Mouse (Mus musculus): Measurements from ENCODE around the gene Haghl.
"Not testable (repeated sequence)": the region's sequence is repeated elsewhere in the genome, so short reads cannot be mapped to it uniquely, and the experiment has no call there.

Gene Haghl

DNA sequence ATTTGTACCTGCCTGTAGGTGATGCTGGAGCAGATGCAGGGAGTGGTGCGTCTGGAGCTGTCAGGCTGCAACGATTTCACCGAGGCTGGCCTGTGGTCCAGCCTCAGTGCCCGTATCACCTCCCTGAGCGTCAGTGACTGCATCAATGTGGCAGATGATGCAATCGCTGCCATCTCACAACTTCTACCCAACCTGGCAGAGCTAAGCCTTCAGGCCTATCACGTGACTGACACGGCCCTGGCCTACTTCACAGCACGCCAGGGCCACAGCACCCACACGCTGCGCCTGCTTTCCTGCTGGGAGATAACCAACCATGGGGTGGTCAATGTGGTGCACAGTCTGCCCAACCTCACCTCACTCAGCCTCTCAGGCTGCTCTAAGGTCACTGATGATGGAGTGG is 32.2 kb upstream of the Haghl start:
- DNase-seq, result no peak

DNA sequence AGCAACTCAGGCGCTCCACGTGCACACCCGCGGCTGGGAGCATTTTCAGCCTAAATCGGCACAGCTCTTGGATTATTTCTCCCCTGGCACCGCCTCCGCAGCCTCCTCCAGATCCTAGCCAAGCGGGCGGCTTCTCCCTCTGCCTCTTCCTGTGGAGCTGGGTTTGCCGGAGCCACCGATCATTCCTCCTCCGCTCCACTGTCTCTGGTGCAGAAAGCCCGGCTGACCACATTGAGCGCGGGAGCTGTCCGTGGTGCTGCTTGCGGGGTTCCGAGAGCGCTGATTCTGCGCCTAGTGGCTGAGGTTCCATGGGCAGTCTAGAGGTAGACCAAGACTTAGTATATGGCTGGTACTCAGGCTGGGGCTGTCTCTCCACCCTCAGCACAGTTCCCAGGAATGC is 28.0 kb upstream of the Haghl start:
- DNase-seq, result no peak

DNA sequence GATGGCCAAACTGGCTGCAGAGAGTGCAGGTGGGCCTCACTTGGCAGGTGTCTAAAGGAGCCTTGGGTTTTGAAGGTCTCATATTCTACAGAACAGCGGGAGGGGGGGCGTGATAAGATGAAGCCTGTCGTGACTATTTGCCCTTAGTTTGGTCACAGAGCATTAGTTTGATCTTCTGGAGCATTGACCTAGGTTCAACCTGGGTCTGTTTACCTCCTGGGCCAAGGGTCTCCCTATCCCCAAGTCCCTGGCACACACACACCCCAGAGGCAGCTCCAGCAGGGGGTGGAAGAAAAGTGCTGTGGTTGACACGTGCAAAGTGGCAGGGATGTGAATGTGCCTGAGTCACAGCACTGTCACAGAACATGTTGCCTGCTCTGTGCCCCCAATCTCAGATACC is 25.4 kb upstream of the Haghl start:
- DNase-seq, result no peak

DNA sequence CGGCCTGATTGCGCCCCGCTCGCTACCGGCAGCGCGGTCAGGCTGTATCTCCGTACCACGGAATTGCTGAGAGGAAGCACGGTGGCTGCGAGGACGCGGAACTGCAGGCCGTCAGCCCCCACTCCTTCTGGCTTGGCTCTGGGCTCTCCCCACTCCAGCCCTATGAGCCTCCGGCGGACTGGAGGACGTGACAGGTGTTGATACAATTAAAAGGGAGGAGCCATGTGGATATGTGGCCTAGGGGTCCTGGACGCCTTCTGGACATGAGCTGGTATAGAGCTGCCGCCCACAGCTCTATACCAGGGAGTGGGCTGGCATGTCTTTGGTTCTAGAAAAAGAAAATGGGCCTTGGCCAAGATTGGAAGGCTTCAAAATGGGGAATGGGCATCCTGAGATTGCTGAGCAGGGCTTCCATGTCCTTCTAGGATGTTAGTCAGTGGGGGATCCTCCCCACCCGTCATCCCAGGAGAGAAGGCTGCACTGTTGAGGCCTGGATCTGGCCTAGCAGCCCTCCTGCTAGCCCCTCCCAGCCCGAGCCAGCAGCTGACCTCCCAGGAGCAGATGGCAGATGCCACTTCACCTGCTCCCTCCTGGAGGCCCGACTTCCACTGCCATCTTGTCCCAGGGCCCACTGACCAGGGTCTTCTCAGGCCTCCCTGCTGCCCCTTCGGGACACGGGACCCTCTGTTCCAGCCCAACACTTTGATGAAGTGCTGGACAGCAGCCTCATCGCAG is 24.3 kb upstream of the Haghl start:
- DNase-seq, result peak; percentile 89

DNA sequence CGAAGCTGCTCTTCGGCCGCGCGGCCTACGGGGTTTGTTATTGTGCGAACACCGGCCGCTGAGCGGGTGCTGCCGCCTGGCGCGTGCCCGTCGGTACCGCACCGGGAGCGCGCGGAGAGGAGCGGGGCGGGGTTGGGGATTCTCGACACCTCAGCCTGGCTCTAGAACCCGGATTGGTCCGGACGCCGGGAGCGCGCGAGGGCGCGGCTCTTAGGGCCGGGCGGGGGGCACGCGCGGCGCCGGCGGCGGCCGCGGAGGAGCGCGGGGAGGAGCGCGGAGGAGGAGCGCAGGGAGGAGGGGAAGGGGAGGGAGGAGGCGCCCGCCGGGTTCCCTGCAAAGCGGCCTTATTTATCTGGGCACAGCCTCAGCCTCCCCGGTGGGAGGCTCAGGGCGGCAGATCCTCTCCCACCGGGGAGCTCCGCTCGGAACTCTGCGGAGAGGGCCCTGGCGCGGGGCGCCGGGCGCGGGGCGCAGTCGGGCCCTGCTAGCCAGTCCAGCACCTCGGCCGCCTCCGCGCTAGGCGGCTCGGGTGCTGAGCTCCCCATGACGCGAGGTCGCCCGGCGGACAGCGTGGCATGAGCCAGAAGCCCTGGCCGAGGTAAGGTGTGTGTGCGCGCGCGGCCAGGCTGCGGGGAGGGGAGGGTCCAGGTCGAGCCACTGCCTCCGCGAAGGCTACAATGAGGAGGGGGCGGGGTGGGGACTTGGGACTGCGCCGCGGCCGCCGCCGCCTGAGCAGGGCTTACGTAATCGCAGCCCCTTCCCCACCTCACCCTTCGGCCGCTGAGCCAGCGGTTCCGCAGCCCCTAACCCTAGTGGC is 23.5 kb upstream of the Haghl start, which contains the start of gene Fbxl16:
Gene Fbxl16, plus strand, starts transcription at position 297 of the 817 bp plus-strand sequence.
- peak; percentile 97 for DNase-seq

DNA sequence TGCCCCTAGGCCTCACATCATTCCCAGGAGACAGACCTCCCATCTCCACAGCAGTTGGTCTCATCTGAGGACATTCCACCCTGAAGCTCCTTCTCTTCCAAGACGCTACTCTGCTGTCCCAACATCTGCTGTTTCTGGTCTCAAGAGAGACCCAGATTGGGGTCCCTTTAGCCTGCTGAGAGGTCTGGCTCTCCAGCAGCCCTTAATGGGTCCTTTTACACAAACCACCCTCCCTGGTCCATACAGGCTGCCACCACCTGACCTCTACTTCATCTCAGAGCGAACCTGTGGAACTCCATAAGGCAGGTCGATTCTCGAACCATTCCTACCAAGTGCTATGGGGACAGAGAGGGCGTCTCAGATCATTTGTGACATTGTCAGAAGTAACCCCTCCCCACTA is 22.6 kb upstream of the Haghl start:
- DNase-seq, result no peak

DNA sequence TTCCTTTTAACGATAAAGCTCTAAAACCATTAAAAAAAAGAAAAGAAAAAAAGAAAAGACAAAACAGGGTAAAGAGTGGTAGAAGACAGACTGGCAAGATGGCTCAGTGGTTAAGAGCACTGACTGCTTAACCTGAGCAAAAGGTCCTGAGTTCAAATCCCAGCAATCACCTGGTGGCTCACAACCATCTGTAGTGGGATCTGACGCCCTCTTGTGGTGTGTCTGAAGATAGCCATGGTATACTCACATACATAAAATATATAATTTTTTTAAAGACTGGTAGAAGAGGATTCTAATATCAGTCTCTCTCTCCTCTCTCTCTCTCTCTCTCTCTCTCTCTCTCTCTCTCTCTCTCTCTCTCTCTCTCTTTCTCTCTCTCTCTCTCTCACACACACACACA is 22.0 kb upstream of the Haghl start:
- DNase-seq, result not testable (repeated sequence)

DNA sequence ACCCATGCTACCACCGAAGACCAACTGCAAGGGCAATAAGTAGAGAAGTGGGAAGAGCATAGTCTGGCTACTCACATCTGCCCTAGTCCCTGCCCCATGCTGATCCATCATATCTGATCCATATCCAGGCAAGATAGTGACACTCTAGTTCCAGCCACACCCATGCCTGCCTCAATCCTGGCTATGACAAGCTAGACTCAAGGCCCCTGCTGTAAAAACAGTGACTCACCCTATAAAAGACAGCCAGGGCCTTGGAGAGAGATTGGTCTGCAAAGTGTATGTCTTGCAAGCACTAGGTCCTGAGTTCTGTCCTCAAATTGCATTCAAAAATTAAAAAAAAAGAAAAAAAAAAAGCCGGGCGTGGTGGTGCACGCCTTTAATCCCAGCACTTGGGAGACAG is 21.0 kb upstream of the Haghl start:
- no peak for DNase-seq

DNA sequence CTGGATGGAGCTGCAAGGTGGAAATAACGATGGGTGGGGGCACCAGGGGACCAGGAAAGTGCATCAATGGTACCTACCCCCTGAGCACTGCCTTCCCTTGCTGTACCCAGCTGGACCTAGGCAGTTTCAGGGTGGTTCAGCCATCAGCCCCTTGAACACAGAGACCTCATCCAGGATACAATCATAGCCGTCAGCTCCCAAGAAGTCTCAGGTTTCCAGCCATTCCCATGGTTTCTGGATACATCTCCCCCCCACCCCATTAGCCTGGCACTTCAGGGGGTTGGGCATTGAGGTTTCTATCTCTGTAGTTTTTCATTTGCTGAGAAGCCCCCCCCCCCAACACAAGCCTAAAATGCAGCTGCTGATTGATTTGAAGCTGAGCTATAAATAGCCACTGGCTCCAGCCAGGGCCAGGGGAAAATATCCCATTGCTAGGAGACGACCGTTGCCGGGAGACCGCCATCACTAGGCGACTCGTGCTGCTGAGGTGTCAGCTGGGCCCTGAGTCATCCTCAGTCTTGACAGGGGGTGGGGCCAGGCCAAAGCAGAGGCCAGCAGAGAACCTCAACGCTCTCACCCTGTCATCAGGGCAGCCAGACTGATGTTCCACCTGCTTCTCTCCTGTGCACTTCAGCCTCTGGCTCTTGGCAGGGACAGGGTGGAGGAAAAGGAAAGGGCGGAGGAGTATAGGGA is 17.5 kb upstream of the Haghl start:
- DNase-seq, result no peak

DNA sequence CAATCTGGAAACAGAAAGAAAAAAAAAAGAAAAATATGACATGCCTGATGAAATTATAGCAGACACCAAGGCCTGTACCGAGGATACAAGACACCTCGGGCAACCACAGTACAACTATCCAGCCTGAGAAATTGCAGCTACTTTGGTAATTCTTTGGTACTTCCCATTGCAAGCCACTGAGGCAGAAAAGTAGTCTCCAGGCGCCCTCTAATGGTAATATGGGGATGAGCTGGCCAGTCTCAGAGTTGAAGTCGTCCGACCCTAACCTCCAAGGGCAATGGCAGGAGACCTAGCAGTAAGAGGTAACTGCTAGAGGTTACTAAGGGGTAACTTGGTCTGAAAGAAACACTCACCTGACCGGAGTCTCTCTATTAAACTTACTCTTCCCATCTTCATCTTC is 15.6 kb upstream of the Haghl start:
- DNase-seq, result no peak

DNA sequence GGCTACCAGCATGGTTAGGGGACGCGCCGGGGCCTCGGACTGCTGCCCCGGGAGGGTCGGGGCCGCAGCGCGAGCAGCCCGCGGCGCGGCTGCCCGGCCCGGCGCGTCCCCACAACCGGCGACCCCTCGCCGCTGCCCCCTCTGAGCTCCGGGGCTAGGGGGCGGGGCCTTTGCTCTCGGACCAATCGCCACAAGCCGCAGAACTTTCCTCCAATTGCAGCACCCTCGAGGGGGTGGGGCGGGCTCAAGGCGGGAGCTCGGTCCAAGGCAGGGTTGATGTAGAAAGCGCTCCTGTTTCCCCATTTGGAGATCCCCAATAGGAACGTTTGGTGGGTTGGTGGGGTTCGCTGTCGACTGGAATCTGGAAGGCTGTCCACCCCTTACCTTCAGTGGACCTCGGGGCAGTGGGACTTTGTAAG is 11.5 kb upstream of the Haghl start, which contains the start of gene Metrn:
Gene Metrn, minus strand, starts transcription at position 186 of the 419 bp plus-strand sequence.
- DNase-seq, result peak; percentile 70

DNA sequence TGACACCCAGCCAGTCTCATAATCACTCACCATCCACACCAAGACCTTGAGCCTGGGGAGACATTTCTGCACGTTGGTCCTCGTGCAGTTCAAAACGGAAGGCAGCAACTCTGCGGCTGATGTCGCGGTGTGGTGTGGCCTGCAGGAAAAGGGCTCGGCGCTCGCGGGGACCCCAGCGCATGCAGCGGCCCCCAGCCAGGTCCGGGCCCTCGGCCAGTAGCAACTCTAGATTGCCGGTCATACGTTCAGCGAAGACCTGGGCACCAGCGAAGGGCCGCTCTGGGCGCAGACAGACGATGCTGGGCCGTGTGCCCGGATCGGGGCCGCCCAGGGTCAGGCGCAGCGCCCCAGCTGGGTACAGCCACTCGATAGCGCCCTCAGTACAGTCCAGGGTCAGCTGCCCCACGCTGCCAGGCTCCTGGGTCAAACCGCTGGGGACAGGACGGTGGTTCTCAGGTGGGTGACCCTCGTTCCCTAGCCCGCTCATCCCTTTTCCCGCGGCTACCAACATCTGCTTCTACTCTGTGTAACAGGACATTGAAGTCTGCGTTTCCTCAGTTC is 10.8 kb upstream of the Haghl start:
- DNase-seq, result peak; percentile 38

DNA sequence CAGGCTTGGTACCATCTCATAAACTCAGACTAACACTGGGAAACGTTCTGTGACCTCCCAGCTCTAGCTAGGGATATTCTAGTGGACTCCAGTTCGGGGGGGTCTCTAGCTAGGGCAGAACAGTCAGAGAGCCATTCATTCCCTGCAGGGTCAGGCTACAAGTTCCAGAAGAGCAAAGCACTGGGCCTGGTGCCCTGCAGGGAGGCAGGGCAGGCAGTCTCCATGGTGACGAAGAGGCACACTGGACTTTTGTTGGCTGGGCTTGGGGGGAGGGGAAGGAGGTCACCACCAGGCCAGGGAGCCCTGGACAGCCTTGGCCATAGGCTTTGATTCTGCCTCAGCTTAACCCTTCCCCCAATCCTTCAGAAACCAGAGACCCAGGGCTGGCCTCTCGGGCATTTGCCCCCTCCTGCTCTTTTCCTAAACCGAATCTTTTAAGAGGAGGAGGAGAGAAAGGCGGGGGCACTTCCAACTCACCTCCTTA is 10.2 kb upstream of the Haghl start, which contains the start of gene AC134908.4:
Gene AC134908.4, minus strand, starts transcription at position 51 of the 484 bp plus-strand sequence.
- DNase-seq, result peak; percentile 70

DNA sequence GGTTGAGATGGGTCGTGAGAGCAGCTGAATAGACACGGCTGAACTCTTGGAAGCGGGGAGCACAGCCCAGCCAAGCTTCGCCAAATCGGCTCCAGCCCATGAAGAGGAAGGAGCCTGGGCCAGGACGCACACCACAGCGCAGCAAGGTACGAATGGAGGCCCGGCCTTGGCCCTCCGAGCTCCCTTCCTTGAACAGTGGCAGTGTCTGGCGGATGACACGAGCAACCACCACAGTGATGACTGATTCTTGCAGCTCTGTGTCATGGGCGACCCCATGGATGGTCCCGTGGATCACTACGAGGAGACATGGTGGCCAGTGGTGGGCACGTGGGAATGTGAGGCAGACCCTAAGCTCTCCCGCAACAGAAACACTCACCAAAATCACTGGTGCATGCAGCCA is 9.5 kb upstream of the Haghl start:
- DNase-seq, result no peak

DNA sequence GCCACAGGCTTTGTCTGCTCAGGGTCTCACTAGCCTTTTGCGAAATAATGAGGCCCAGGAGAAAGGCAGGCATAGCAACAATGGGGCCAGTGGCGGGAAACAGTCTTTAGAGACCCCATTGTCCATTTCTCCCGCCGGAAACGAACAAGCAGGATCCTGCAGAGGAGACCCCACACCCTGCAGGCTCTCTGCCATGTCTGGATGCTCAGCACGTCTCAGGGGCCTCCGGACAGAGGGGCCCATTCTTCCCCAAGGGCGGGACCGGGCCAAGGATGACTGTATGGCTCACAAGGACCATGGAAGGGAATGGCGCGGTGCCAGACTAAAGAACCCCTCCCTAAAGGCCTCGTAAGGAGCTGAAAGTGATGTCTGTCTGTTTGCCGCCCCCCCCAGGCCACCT is 8.7 kb upstream of the Haghl start:
- DNase-seq, result peak; percentile 61

DNA sequence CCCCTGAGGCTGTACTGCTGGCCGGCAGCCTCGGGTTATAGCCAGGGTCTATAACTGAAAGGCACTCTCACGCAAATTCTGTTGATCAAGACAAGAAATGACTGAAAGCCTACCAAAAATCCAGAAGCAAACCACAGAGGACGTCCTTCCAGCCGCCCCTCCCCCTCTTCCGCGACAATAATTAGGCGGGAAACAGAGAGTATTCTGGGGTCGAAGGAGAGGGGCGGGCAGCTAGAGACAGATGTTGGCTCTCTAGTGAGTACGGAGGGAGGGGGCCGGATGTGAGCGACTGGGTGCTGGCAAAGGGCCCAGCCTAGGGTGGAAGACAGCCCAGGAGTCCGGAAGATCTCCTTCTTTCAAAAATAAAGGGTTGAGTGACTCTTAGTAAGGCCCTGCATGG is 7.1 kb upstream of the Haghl start, which contains the start of gene Fam173a:
Gene Fam173a, minus strand, starts transcription at position 287 of the 400 bp plus-strand sequence.
- DNase-seq, result peak; percentile 69

DNA sequence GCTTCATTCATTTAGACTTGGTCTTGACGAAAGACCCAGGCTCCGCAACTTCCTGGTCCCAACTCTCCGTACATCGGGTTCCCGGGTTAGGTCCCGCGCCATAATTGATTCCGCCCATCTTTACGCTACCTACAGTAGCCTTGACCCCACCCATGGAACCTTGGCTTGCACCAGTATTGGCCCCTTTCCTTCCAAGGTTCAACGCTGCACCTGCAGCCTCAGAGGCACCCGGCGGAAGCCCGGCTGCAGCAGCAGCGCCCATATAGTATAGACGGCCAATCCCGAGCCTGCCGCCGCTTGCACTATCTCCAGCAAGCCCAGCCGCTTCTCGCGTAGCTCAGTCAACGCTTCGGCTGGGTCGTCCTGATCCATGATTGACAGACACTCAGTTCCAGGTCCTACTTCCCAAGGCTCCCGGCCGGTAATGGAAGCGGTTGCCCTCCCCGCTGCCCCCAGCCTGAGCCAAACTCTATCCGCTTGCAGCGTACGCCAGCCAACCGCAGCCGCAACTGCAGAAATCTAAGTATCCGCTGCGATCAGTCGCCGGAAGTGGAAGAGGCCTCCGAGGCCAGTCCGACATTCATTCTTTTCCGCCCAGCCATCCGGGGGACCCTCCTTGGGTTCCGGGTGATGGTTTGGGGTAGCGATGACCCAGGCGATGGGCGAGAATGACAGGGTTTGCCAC is 6.5 kb upstream of the Haghl start:
- DNase-seq, result peak; percentile 84

DNA sequence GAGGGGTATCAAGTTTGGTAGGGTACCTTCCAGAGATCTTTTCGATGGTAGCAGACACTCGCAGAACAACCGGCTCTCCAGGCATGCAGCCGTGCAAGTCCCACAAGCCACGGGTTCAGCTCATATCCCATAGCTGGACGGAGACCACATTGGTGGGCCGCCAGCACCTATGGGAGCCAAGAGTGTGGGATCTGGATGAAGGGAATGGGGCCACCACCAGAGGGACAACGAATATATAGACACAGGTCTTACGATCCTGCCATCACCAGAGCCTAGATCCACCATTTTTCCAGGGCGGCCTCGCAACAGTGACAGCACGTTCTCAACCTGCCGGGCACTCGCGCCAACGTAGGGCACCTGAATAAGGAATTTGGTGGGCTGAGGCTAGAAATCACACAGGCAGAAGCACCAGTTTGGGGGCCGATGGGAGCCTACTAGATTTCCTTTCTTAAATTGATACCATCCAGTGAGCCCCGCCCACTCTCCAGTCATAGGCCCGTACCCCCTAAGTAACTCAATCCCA is 5.9 kb upstream of the Haghl start:
- peak; percentile 47 for DNase-seq

DNA sequence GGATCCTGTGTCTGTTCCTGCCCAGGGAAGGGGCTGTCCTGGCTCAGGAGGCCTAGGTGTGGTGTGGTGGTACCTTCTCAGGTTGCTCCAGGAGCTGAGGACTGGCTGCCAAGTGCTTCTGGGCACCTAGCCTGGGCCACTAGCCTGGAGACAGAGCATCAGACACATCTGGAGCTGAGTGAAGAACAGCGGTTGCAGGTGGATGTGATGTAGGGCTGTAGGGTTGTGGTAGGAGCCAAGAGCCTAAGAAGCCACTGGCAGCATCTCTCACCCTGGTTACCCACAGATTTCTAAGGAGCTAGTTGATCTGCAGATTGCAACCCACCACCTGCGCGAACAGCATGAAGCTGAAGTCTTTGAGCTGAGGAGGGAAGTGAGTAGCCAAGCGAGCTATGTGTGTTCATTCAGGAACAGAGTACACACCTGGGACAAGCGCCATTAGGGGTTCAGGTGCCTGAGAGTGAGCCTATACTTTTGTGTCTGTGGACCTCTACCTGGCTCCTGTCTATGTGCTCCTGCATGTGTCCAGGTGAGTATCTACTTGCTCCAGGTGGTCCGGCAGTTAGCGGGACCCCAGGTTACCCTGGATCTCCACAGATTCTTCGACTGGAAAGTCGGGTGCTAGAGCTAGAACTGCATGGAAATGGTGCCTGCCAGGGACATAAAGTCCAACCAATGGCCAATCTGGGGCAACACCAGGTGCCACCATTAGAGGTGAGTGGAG is 1.5 kb upstream of the Haghl start:
- peak; percentile 42 for DNase-seq

DNA sequence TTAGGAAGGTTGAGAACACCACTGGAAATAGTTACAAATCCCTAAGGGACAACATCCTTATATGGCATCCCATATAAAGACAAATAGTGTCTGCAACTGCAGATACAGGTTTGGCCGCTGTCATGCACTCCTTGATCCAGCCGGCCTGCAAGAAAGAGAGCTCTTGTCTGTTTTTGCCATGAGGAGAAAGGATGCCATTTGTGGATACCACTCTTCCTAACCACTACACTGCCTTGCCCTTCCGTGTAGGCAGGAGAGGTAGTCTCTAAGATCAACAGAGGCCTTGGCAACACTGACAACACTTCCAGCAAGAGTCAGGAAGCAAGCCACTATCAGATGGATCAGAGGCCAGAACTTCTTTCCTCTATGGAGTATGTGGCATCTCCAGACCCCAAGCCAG is 807 bp upstream of the Haghl start, which contains the start of gene Ccdc78:
Gene Ccdc78, plus strand, starts transcription at position 301 of the 400 bp plus-strand sequence.
- DNase-seq, result no peak

Measured in cerebellum, adult 11-12 months (tissue).